Mouse (Mus musculus) embryo, embryonic 11 days (tissue): Measurements from ENCODE around the gene Nrg3.
A peak's percentile ranks its signal among the peaks of the same experiment; 100 is the strongest.
"Not testable (repeated sequence)": the region's sequence is repeated elsewhere in the genome, so short reads cannot be mapped to it uniquely, and the experiment has no call there.

Experiments
- DNase-seq: peaks from one replicate; pipeline ENCODE4 v3.0.0-alpha.2; 2015

Gene Nrg3

DNA sequence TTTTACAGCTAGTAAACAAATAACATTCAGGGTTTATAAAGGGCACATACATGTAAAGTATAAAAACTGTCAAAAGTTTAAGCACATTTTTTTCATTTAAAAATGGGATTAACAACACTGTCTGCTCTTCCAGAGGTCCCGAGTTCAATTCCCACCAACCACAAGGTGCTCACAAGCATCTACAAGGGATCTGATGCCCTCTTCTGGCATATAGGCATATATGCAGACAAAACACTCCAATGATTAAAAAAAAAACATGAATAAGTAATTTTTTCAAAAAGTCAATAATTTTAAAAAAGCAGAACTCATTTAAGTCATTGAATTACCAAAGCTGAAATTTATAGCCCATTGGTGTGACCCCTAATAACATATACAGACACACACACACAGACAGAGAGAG, 878.6 kb downstream of the Nrg3 start:
- no peak for DNase-seq

DNA sequence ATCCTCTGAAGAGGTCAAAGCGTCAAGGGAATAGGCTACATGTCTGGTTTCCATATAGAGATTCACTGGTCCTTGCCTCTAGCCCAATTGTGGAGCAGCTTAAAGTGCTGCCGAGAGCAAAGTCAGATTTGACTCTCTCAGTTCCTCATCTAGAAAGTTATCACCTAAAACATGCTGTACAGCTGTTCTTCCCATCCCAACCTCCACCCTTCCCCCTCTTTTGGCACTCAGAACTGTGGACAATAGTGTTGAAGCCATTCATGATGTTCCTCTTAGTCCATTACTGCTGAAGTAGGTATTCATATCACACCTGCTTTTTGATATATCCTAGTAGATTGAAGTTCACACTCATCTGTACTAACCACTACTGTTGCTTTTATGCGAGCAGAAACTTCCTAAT, 896.1 kb downstream of the Nrg3 start:
- no peak for DNase-seq

GRCm38 (mm10) chr14:38568184-38568583, 904.7 kb downstream of the Nrg3 start:
- no peak for DNase-seq

- DNase-seq: no peak
These were observed 906.7 kb downstream of the Nrg3 start for GRCm38 (mm10) chr14:38566182-38566581.

DNA sequence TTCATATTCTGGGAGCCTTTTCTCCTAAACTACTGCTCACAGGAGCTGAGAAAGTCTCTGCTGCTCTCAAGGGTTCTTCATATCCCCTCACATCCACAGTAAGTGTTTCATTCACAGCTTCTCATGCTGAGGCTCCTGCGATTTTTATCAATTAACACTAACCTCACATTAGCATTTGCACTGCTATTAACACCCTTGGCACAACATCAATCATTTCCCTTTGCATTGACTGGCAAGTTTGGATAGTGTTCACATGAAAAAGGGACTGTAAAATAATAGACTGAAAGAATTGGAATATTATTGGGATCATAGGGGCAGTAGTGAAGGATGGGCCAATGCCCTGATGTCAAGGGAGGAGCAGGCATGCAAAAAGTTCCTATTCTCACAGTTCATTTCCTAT, 918.3 kb downstream of the Nrg3 start:
- no peak for DNase-seq

DNA sequence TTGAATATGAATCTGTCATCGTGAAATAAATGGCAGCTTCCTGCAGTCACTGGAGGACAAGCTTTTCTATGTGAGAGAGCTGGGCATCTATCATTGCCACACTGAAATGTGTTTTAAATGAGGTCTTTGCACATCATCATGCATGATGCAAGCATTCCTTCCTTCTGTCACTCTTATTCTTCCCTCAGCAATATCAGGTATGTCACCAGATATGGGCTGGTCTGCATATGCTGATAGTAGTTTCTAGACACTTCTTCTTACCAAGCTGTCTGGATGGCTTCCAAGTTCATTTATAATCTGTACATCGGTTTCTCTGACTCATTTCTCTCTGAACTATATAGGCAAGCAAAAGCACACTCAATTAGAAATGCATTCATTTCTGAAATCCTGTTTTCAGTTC, 925.6 kb downstream of the Nrg3 start:
- DNase-seq: no peak

- DNase-seq: no peak
These were observed 937.7 kb downstream of the Nrg3 start for GRCm38 (mm10) chr14:38535181-38535580.

DNA sequence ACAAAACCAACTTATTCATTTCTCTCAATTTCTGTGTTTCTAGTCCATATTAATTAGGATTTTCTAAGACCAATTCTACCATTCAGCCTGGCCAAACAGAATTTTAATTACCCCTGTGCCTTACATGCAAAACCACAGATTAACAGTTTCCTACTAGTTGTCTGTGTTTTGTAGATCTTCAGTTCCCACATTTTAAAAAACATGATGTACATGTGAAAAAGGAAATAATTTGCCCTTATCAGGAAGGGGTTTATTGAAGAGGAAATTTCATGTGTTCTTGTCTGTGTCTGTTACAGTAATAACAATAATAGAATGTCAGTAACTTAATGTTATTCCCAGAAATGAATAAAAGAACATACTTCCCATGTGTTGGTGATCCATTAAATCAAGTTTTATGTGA, 939.4 kb downstream of the Nrg3 start:
- DNase-seq: no peak

GRCm38 (mm10) chr14:38516232-38516631, 956.7 kb downstream of the Nrg3 start:
- peak; percentile 9 for DNase-seq

DNA sequence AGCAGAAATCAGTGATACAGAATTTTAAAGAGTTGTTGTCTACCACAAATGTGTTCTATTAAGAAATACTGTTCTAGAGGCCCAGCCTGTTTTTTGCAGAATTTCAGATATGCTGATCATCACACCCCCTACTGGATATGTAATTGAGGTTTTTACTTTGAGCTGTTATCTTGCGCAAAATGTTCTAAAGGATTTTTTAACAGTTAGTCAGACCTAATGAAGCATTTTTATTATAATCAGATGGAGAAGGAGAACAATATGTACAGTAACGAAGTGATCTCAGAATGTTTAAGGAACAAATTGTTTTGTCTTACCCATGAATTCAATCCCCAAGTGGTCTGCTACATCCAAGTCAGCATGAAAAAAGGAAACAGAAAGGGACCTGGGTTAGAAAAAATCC, 963.9 kb downstream of the Nrg3 start:
- DNase-seq: no peak

DNA sequence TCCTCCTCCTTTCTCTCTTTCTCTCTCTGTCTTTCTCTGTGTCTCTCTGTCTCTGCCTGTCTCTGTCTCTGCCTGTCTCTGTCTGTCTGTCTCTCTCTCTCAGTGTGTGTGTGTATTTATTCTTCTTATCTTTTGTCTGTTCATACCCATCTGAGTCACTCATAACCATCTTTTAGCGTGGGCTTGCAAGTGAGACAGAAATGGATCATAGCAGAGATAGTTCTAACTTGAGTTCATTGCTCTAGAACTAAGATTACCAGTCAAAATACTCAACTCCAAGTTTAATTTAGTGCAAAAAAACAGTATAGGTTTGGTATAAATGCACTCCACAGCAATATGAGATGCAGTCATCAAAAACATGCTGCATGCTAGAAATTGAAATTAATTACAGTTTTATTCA, 977.9 kb downstream of the Nrg3 start:
- DNase-seq: no peak

DNA sequence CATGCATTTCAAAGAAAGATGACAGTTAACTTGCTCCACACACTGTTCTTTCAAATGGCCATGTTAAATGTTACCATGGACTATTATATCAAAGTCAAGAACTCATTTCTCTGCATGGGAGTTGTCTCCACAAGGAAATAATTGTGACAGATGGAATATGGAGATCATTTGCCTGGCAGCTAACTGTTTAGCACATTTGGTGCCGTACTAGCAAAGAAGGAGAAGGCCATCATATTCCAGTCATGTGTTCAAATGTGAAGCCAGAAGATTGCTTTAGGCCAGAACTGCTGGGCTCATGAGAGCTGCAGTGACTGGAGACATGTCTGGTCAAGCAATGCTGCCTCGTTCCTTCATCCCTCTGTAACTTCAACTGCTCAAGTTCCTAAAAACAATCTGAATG, 1025.8 kb downstream of the Nrg3 start:
- no peak for DNase-seq

DNA sequence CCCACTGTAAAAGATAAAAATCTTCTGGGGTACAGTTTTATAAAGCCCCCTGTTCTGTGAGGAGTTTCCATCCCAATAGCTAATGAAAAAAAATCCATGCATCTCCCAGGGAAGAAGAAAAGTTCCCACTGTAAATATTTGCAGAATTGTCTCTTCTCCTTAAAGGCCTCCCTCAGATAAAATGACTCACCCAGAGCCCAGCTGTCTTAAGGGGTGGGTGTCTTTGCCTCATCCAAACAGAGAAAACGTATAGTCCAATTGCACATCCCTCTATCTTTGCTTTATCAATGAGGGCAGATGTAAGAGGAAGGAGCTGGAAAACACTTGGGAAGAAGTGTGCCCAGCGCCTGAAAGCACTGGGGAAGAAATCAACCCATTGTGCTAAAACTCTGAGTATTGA, 1028.1 kb downstream of the Nrg3 start:
- DNase-seq: no peak

- DNase-seq: no peak
These were observed 1038.9 kb downstream of the Nrg3 start for GRCm38 (mm10) chr14:38433793-38434589.

GRCm38 (mm10) chr14:38374660-38375059, 1098.2 kb downstream of the Nrg3 start:
- no peak for DNase-seq

DNA sequence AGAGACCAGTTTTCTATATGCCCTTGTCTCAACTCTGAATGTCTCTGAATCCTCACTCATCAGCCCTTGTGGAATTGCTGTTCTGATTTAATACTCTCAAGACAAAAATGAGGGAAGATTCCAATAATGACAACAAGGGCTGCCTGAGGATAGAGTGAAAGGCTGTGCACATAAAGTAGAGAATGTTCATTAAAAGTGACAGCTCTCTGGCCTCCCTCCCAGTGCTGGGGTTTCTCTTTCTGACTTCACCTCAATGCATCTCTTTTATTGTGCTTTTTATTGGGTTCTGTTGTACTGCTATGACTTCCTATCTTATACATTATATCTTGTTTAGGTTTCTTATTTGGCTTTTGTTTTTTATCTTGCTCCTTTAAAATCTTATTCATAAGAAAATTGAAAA, 1131.9 kb downstream of the Nrg3 start:
- no peak for DNase-seq

DNA sequence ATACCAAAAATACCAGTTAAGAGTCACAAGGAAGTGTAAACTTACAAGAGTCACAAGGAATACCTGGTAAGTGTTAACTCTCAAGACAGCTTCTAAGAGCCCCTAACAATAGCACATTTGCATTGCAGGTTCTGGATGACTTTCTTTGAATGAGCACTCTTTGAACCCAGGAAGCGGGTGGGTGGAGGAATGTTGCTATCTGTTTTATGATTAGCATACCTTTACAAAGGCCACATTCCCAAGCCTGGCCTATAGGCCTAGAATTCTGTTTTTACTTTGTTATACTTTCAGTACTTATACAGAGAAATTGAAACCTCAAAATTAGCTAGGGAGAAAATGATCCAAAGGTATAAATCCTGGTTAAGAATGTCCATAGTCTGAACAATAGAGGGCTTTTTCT, 1150.0 kb downstream of the Nrg3 start:
- not testable (repeated sequence) for DNase-seq

DNA sequence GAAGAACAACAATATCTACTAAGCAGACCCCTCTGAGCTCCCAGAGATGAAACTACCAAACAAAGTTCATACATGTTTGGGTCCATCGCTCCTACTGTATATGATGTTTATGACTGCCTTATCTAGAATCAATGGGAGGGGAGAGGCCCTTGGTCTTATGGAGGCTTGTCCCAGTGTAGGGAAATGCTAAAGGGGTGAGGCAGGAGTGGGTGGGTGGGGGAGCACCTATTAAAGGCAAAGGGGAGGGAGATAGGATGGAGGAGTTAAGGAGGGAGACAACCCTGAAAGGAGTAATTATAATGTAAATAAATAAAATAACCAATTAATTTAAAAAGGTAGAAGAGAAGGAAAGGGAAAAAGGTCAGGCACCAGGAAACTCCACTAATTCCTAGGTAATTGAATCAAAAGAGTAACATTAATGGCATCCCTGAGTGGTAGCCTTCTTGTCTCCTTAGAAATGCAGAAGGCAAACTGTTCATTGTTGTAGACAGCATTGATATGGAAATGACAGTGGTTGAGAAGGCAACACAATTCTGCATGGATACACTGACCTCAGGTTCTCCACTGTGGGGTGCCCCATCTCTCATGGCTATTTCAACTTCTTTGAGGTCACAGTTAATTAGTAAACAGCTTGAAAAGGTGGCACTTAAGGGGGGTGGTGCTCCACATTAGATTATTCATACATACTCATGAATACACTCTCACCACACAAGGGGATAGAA, 1152.1 kb downstream of the Nrg3 start:
- peak; percentile 2 for DNase-seq
